Mouse (Mus musculus): ENCODE results near the gene Prkcz.

Gene Prkcz

GRCm38 (mm10) chr4:155267639-155268175, 93.5 kb downstream of the Prkcz start:
- Histone ChIP-seq H3K36me3 (ENCODE audit: insufficient read depth, low read length) (peaks cover 37% of the 10 kb centered on the region), H3K9me3 (ENCODE audit: low read length) (no peaks in the 10 kb centered on the region), H3K27me3 (ENCODE audit: insufficient read depth, low read length) (no peaks in the 10 kb centered on the region), H3K4me3 (replicated peaks; ENCODE audit: low read length) (no peak overlapping the region), H3K4me1 (replicated peaks; ENCODE audit: low read depth, low read length) (peaks cover 21% of the 10 kb centered on the region)
- TF ChIP-seq CTCF (conservative IDR thresholded peaks at IDR 0.05; ENCODE audit: low read length) (no peak), NANOG (IDR thresholded peaks at IDR 0.05; ENCODE audit: borderline replicate concordance, low read length) (no peak), POU5F1 (IDR thresholded peaks at IDR 0.05; ENCODE audit: borderline replicate concordance, low read length) (no peak)

- peaks cover 36% of the 10 kb centered on the region for H3K36me3 ChIP-seq (ENCODE audit: insufficient read depth, low read length)
- H3K9me3 ChIP-seq (ENCODE audit: low read length): no peaks in the 10 kb centered on the region
- H3K27me3 ChIP-seq (ENCODE audit: insufficient read depth, low read length): no peaks in the 10 kb centered on the region
- no peak overlapping the region for H3K4me3 ChIP-seq (replicated peaks; ENCODE audit: low read length)
- H3K4me1 ChIP-seq (replicated peaks; ENCODE audit: low read depth, low read length): peaks cover 21% of the 10 kb centered on the region
- TF ChIP-seq CTCF (conservative IDR thresholded peaks at IDR 0.05; ENCODE audit: low read length) (no peak), POU5F1 (IDR thresholded peaks at IDR 0.05; ENCODE audit: borderline replicate concordance, low read length) (no peak), NANOG (IDR thresholded peaks at IDR 0.05; ENCODE audit: borderline replicate concordance, low read length) (no peak)
These were observed 94.1 kb downstream of the Prkcz start for GRCm38 (mm10) chr4:155267047-155267543.

- H3K27me3 ChIP-seq (ENCODE audit: insufficient read depth, low read length): no peaks in the 10 kb centered on the region
- H3K4me1 ChIP-seq (replicated peaks; ENCODE audit: low read depth, low read length): peaks cover 34% of the 10 kb centered on the region
- H3K36me3 ChIP-seq (ENCODE audit: insufficient read depth, low read length): peaks cover 26% of the 10 kb centered on the region
- H3K9me3 ChIP-seq (ENCODE audit: low read length): no peaks in the 10 kb centered on the region
- no peak overlapping the region for H3K4me3 ChIP-seq (replicated peaks; ENCODE audit: low read length)
- TF ChIP-seq POU5F1 (IDR thresholded peaks at IDR 0.05; ENCODE audit: borderline replicate concordance, low read length) (no peak), NANOG (IDR thresholded peaks at IDR 0.05; ENCODE audit: borderline replicate concordance, low read length) (no peak), CTCF (conservative IDR thresholded peaks at IDR 0.05; ENCODE audit: low read length) (no peak)
These were observed 96.4 kb downstream of the Prkcz start for GRCm38 (mm10) chr4:155264521-155265321.

- TF ChIP-seq NANOG (IDR thresholded peaks at IDR 0.05; ENCODE audit: borderline replicate concordance, low read length) (no peak), POU5F1 (IDR thresholded peaks at IDR 0.05; ENCODE audit: borderline replicate concordance, low read length) (no peak), CTCF (conservative IDR thresholded peaks at IDR 0.05; ENCODE audit: low read length) (no peak)
These were observed 108.9 kb downstream of the Prkcz start for GRCm38 (mm10) chr4:155252253-155252652.

GRCm38 (mm10) chr4:155251147-155251546, 110.0 kb downstream of the Prkcz start:
- Histone ChIP-seq H3K27me3 (ENCODE audit: insufficient read depth, low read length) (no peaks in the 10 kb centered on the region), H3K4me1 (replicated peaks; ENCODE audit: low read depth, low read length) (peaks cover 45% of the 10 kb centered on the region), H3K36me3 (ENCODE audit: insufficient read depth, low read length) (peaks cover 33% of the 10 kb centered on the region), H3K9me3 (ENCODE audit: low read length) (no peaks in the 10 kb centered on the region), H3K4me3 (replicated peaks; ENCODE audit: low read length) (peak overlapping the region; percentile 87)
- TF ChIP-seq POU5F1 (IDR thresholded peaks at IDR 0.05; ENCODE audit: borderline replicate concordance, low read length): no peak
- no peak for TF ChIP-seq CTCF (conservative IDR thresholded peaks at IDR 0.05; ENCODE audit: low read length)
- TF ChIP-seq NANOG (IDR thresholded peaks at IDR 0.05; ENCODE audit: borderline replicate concordance, low read length): no peak

More at GRCm38 (mm10) chr4:155252253-155252652, 108.9 kb downstream of the Prkcz start:
- H3K36me3 ChIP-seq (ENCODE audit: insufficient read depth, low read length): peaks cover 39% of the 10 kb centered on the region
- H3K4me3 ChIP-seq (replicated peaks; ENCODE audit: low read length): 0 out of 2 replicates have a peak overlapping the region, but pooled peaks have one; percentile 87
- H3K9me3 ChIP-seq (ENCODE audit: low read length): no peaks in the 10 kb centered on the region
- H3K27me3 ChIP-seq (ENCODE audit: insufficient read depth, low read length): no peaks in the 10 kb centered on the region
- peaks cover 34% of the 10 kb centered on the region for H3K4me1 ChIP-seq (replicated peaks; ENCODE audit: low read depth, low read length)

- peak overlapping the region; percentile 87 for H3K4me3 ChIP-seq (replicated peaks; ENCODE audit: low read length)
- H3K4me1 ChIP-seq (replicated peaks; ENCODE audit: low read depth, low read length): peaks cover 52% of the 10 kb centered on the region
- H3K9me3 ChIP-seq (ENCODE audit: low read length): no peaks in the 10 kb centered on the region
- no peak for TF ChIP-seq POU5F1 (IDR thresholded peaks at IDR 0.05; ENCODE audit: borderline replicate concordance, low read length)
- TF ChIP-seq CTCF (conservative IDR thresholded peaks at IDR 0.05; ENCODE audit: low read length): no peak
- no peak for TF ChIP-seq NANOG (IDR thresholded peaks at IDR 0.05; ENCODE audit: borderline replicate concordance, low read length)
- H3K36me3 ChIP-seq (ENCODE audit: insufficient read depth, low read length): peaks cover 27% of the 10 kb centered on the region
- H3K27me3 ChIP-seq (ENCODE audit: insufficient read depth, low read length): no peaks in the 10 kb centered on the region
These were observed 110.6 kb downstream of the Prkcz start for GRCm38 (mm10) chr4:155250361-155251117.

- peaks cover 27% of the 10 kb centered on the region for H3K36me3 ChIP-seq (ENCODE audit: insufficient read depth, low read length)
- no peaks in the 10 kb centered on the region for H3K27me3 ChIP-seq (ENCODE audit: insufficient read depth, low read length)
These were observed 111.4 kb downstream of the Prkcz start, which contains the start of gene Faap20 for GRCm38 (mm10) chr4:155249648-155250351. Gene Faap20 (plus strand): TSS chr4:155249802.

More at GRCm38 (mm10) chr4:155249648-155250351, 111.4 kb downstream of the Prkcz start, which contains the start of gene Faap20:
- no peak for TF ChIP-seq POU5F1 (IDR thresholded peaks at IDR 0.05; ENCODE audit: borderline replicate concordance, low read length)
- TF ChIP-seq NANOG (IDR thresholded peaks at IDR 0.05; ENCODE audit: borderline replicate concordance, low read length): no peak
- TF ChIP-seq CTCF (conservative IDR thresholded peaks at IDR 0.05; ENCODE audit: low read length): no peak
- Histone ChIP-seq H3K9me3 (ENCODE audit: low read length) (no peaks in the 10 kb centered on the region), H3K4me3 (replicated peaks; ENCODE audit: low read length) (peak within 1 kb of the TSS; percentile 87), H3K4me1 (replicated peaks; ENCODE audit: low read depth, low read length) (peaks cover 53% of the 10 kb centered on the region)

All from E14TG2a.4 (cell line).